Mouse (Mus musculus) B cell, adult 2 months (primary cell): ENCODE results near the gene Alk.

ENCODE experiments used
- DNase-seq, 2 experiments: peaks; one replicate each; pipeline ENCODE4 v3.0.0; 2022

Alk gene

GRCm38 (mm10) chr17:72399331-72400059 lies 204.9 kb downstream of the Alk start:
- no peak for DNase-seq

- DNase-seq: no peak
These were observed 208.5 kb downstream of the Alk start for GRCm38 (mm10) chr17:72395956-72396355.

GRCm38 (mm10) chr17:72368991-72369390 lies 235.4 kb downstream of the Alk start:
- no peak for DNase-seq

GRCm38 (mm10) chr17:72362811-72363496 lies 241.5 kb downstream of the Alk start:
- no peak for DNase-seq

- DNase-seq: no peak
These were observed 242.5 kb downstream of the Alk start for GRCm38 (mm10) chr17:72361961-72362360.

GRCm38 (mm10) chr17:72356759-72357302 lies 247.6 kb downstream of the Alk start:
- DNase-seq: no peak

GRCm38 (mm10) chr17:72339437-72339836 lies 265.0 kb downstream of the Alk start:
- DNase-seq: no peak

GRCm38 (mm10) chr17:72332909-72333308 lies 271.5 kb downstream of the Alk start:
- no peak for DNase-seq

- DNase-seq: no peak
These were observed 278.5 kb downstream of the Alk start for GRCm38 (mm10) chr17:72325941-72326340.

- DNase-seq: no peak
These were observed 284.9 kb downstream of the Alk start for GRCm38 (mm10) chr17:72319576-72319975.

GRCm38 (mm10) chr17:72299651-72300050 lies 304.8 kb downstream of the Alk start:
- no peak for DNase-seq

GRCm38 (mm10) chr17:72296349-72296748 lies 308.1 kb downstream of the Alk start:
- DNase-seq: no peak

GRCm38 (mm10) chr17:72293267-72293580 lies 311.2 kb downstream of the Alk start:
- no peak for DNase-seq

GRCm38 (mm10) chr17:72292444-72293266 lies 311.8 kb downstream of the Alk start:
- DNase-seq: no peak

GRCm38 (mm10) chr17:72285961-72286360 lies 318.5 kb downstream of the Alk start:
- DNase-seq: no peak

GRCm38 (mm10) chr17:72278296-72278695 lies 326.1 kb downstream of the Alk start:
- DNase-seq: no peak

GRCm38 (mm10) chr17:72276778-72277177 lies 327.6 kb downstream of the Alk start:
- no peak for DNase-seq

GRCm38 (mm10) chr17:72275391-72275904 lies 329.0 kb downstream of the Alk start:
- DNase-seq: no peak

- no peak for DNase-seq
These were observed 330.2 kb downstream of the Alk start for GRCm38 (mm10) chr17:72274205-72274604.

GRCm38 (mm10) chr17:72271640-72272039 lies 332.8 kb downstream of the Alk start:
- no peak for DNase-seq

GRCm38 (mm10) chr17:72268529-72268928 lies 335.9 kb downstream of the Alk start:
- no peak for DNase-seq

- no peak for DNase-seq
These were observed 339.0 kb downstream of the Alk start for GRCm38 (mm10) chr17:72265171-72266022.
